ENCODE assay signal across 9 mouse cellular contexts in genomic region chr19:30295263-30295704, GRCm38 (mm10).
DNase-seq lines count a peak whose midpoint lies in the region; ATAC-seq and TF ChIP-seq lines count a peak whose summit lies in the region.
"Had no signal": no experiment of that assay in that cellular context is flagged by ENCODE, and none has a peak within 500 bp of the region (broad histone marks: within the 10 kb centered on the region; RNA-seq: fewer than 3 reads in every experiment).

No protein-coding gene starts in this region.

- ATAC-seq in liver, embryonic 12.5 days, result no peak
- no peak for ATAC-seq in embryonic facial prominence, embryonic 11.5 days (replicated peaks; ENCODE audit: insufficient number of reproducible peaks, low FRiP score, low TSS enrichment, low read depth)
- no peak for ATAC-seq in intestine, embryonic 15.5 days
- ATAC-seq in limb, embryonic 14.5 days (ENCODE audit: low FRiP score, low read depth), result no peak

- WGBS in liver, adult 2 months, result 44% methylated on average over 15 of the region's 15 CpGs
- 39% methylated on average over 15 of the region's 15 CpGs for WGBS in liver, embryonic 12.5 days (ENCODE audit: insufficient replicate concordance)
- WGBS in embryonic facial prominence, embryonic 11.5 days, result 35% methylated on average over 15 of the region's 15 CpGs
- WGBS in intestine, embryonic 15.5 days, result 37% methylated on average over 15 of the region's 15 CpGs
- WGBS in limb, embryonic 14.5 days, result 38% methylated on average over 15 of the region's 15 CpGs

- H3K4me1 ChIP-seq in liver, adult 2 months (ENCODE audit: control insufficient read depth, insufficient read depth, low read length), result no peaks in the 10 kb centered on the region; the same call in 1 of the 2 replicates
- H3K4me1 ChIP-seq in liver, embryonic 12.5 days, result no peaks in the 10 kb centered on the region
- no peaks in the 10 kb centered on the region for H3K4me1 ChIP-seq in embryonic facial prominence, embryonic 11.5 days (ENCODE audit: control insufficient read depth, insufficient read depth, low read length)
- no peaks in the 10 kb centered on the region for H3K4me1 ChIP-seq in intestine, embryonic 15.5 days (replicated peaks)
- H3K4me1 ChIP-seq in limb, embryonic 14.5 days (ENCODE audit: control insufficient read depth, insufficient read depth, low read length), result no peaks in the 10 kb centered on the region

- no peak overlapping the region for H3K4me2 ChIP-seq in liver, embryonic 12.5 days
- H3K4me2 ChIP-seq in embryonic facial prominence, embryonic 11.5 days (ENCODE audit: low read depth, low read length), result no peak overlapping the region
- H3K4me2 ChIP-seq in intestine, embryonic 15.5 days (replicated peaks), result peak overlapping the region; percentile 36
- H3K4me2 ChIP-seq in limb, embryonic 14.5 days (replicated peaks; ENCODE audit: low read depth, low read length, severe bottlenecking), result 0 out of 2 replicates have a peak overlapping the region, but pooled peaks have one; percentile 7

- peak; percentile 24 for DNase-seq in liver, adult 2 months (ENCODE audit: extremely low read depth, low read depth, low spot score)
- DNase-seq in embryonic facial prominence, embryonic 11.5 days (ENCODE audit: low spot score), result peak; percentile 78
- DNase-seq in limb, embryonic 14.5 days (ENCODE audit: low spot score), result peak; percentile 26
- DNase-seq in right cerebral cortex, postnatal 25 days, result peak; percentile 8
- DNase-seq in ovary, postnatal 10 days (ENCODE audit: low spot score), result no peak
- DNase-seq in gastrocnemius, adult 8-10 months (ENCODE audit: low spot score in 2 of 2), result no peak

- no peak overlapping the region for H3K4me3 ChIP-seq in liver, adult 2 months (ENCODE audit: insufficient read depth, low read depth, low read length)
- no peak overlapping the region for H3K4me3 ChIP-seq in liver, embryonic 12.5 days
- no peak overlapping the region for H3K4me3 ChIP-seq in embryonic facial prominence, embryonic 11.5 days (ENCODE audit: low read depth, low read length)
- H3K4me3 ChIP-seq in intestine, embryonic 15.5 days (replicated peaks), result no peak overlapping the region
- no peak overlapping the region for H3K4me3 ChIP-seq in limb, embryonic 14.5 days (replicated peaks; ENCODE audit: low read length)
- H3K4me3 ChIP-seq: myocyte had no signal

- H3K36me3 ChIP-seq in liver, adult 2 months (ENCODE audit: control insufficient read depth, insufficient read depth, low read length), result no peaks in the 10 kb centered on the region
- no peaks in the 10 kb centered on the region for H3K36me3 ChIP-seq in liver, embryonic 12.5 days
- no peaks in the 10 kb centered on the region for H3K36me3 ChIP-seq in embryonic facial prominence, embryonic 11.5 days (replicated peaks; ENCODE audit: control insufficient read depth, insufficient read depth, low read depth, low read length)
- no peaks in the 10 kb centered on the region for H3K36me3 ChIP-seq in intestine, embryonic 15.5 days
- H3K36me3 ChIP-seq in limb, embryonic 14.5 days (ENCODE audit: control insufficient read depth, insufficient read depth, low read length), result no peaks in the 10 kb centered on the region

- no peak for TF ChIP-seq POLR2A in liver, adult 2 months (IDR thresholded peaks at IDR 0.05; ENCODE audit: extremely low read depth, insufficient read depth, low read length)
- TF ChIP-seq POLR2A in limb, embryonic 14.5 days (IDR thresholded peaks at IDR 0.05; ENCODE audit: borderline replicate concordance, extremely low read depth, insufficient read depth, insufficient read length), result no peak

- 0 out of 2 replicates have a peak, but pooled peaks cover 2% of the 10 kb centered on the region for H3K27me3 ChIP-seq in liver, adult 2 months (ENCODE audit: control insufficient read depth, insufficient read depth, low read length)
- H3K27me3 ChIP-seq in liver, embryonic 12.5 days (replicated peaks), result no peaks in the 10 kb centered on the region; the same call in 1 of the 2 replicates
- H3K27me3 ChIP-seq in embryonic facial prominence, embryonic 11.5 days (ENCODE audit: control insufficient read depth, insufficient read depth, low read length), result no peaks in the 10 kb centered on the region
- H3K27me3 ChIP-seq in intestine, embryonic 15.5 days (replicated peaks), result no peaks in the 10 kb centered on the region
- H3K27me3 ChIP-seq in limb, embryonic 14.5 days (ENCODE audit: control insufficient read depth, insufficient read depth, low read length), result no peaks in the 10 kb centered on the region

- H3K9me3 ChIP-seq in liver, embryonic 12.5 days (replicated peaks), result no peaks in the 10 kb centered on the region
- no peaks in the 10 kb centered on the region for H3K9me3 ChIP-seq in embryonic facial prominence, embryonic 11.5 days (replicated peaks; ENCODE audit: control insufficient read depth, low read length)
- H3K9me3 ChIP-seq in intestine, embryonic 15.5 days, result no peaks in the 10 kb centered on the region
- no peaks in the 10 kb centered on the region for H3K9me3 ChIP-seq in limb, embryonic 14.5 days (ENCODE audit: control insufficient read depth, low read length)

- no peak overlapping the region for H3K27ac ChIP-seq in liver, adult 2 months (replicated peaks; ENCODE audit: insufficient read depth, low read depth, low read length)
- no peak overlapping the region for H3K27ac ChIP-seq in liver, embryonic 12.5 days
- no peak overlapping the region for H3K27ac ChIP-seq in embryonic facial prominence, embryonic 11.5 days (replicated peaks; ENCODE audit: low read depth, low read length)
- no peak overlapping the region for H3K27ac ChIP-seq in intestine, embryonic 15.5 days
- no peak overlapping the region for H3K27ac ChIP-seq in limb, embryonic 14.5 days (replicated peaks; ENCODE audit: low read depth, low read length)

- H3K9ac ChIP-seq in liver, adult 2 months (ENCODE audit: low read depth, low read length), result no peak overlapping the region
- H3K9ac ChIP-seq in liver, embryonic 12.5 days, result no peak overlapping the region
- no peak overlapping the region for H3K9ac ChIP-seq in embryonic facial prominence, embryonic 11.5 days (replicated peaks; ENCODE audit: low read length)
- no peak overlapping the region for H3K9ac ChIP-seq in intestine, embryonic 15.5 days
- H3K9ac ChIP-seq in limb, embryonic 14.5 days (ENCODE audit: low read depth, low read length, severe bottlenecking), result no peak overlapping the region

- H3K79me2 ChIP-seq in liver, adult 2 months (ENCODE audit: control insufficient read depth, insufficient read depth, low read length), result no peaks in the 10 kb centered on the region

- TF ChIP-seq CTCF in liver, adult 2 months (IDR thresholded peaks at IDR 0.05; ENCODE audit: low read depth, low read length), result peak; percentile 33; the same call in 1 of the 2 replicates

Comparison
In these comparisons a context has a peak if more than half of its experiments do, and no peak if none do; other contexts are left out.
1. DNase-seq: peak in liver, adult 2 months (single experiment), embryonic facial prominence, embryonic 11.5 days (single experiment), limb, embryonic 14.5 days (single experiment) and right cerebral cortex, postnatal 25 days (single experiment); none in ovary, postnatal 10 days (single experiment) and gastrocnemius, adult 8-10 months (0 of 2).
2. H3K4me2 ChIP-seq: peak in intestine, embryonic 15.5 days (single experiment) and limb, embryonic 14.5 days (single experiment); none in liver, embryonic 12.5 days (single experiment) and embryonic facial prominence, embryonic 11.5 days (single experiment).